Comparison of ENCODE assay signal across 21 mouse cellular contexts in genomic region chr1:14513662-14514061, GRCm38 (mm10).
DNase-seq lines count a peak whose midpoint lies in the region; ATAC-seq and TF ChIP-seq lines count a peak whose summit lies in the region.
"Had no signal": no experiment of that assay in that cellular context is flagged by ENCODE, and none has a peak within 500 bp of the region (broad histone marks: within the 10 kb centered on the region; RNA-seq: fewer than 3 reads in every experiment).

No protein-coding gene starts in this region.

- H3K9ac ChIP-seq in hindbrain, postnatal 0 days (replicated peaks; ENCODE audit: low read length) = no peak overlapping the region
- no peak overlapping the region for H3K9ac ChIP-seq in hindbrain, embryonic 12.5 days
- H3K9ac ChIP-seq: hindbrain, embryonic 15.5 days; liver, embryonic 15.5 days; midbrain, embryonic 12.5 days; neural tube, embryonic 12.5 days had no signal

- TF ChIP-seq CTCF in hindbrain, postnatal 0 days (IDR thresholded peaks at IDR 0.05; ENCODE audit: low read depth) = no peak

- H3K4me3 ChIP-seq in hindbrain, postnatal 0 days (ENCODE audit: low read length) = no peak overlapping the region
- no peak overlapping the region for H3K4me3 ChIP-seq in hindbrain, embryonic 12.5 days
- H3K4me3 ChIP-seq: erythroblast, embryonic 14.5 days; hindbrain, embryonic 15.5 days; liver, embryonic 15.5 days; midbrain, embryonic 12.5 days; neural tube, embryonic 12.5 days had no signal

- H3K27me3 ChIP-seq in hindbrain, postnatal 0 days (ENCODE audit: insufficient read depth, low read length) = 0 out of 2 replicates have a peak, but pooled peaks cover under 1% of the 10 kb centered on the region
- peaks cover 8% of the 10 kb centered on the region for H3K27me3 ChIP-seq in hindbrain, embryonic 12.5 days
- H3K27me3 ChIP-seq: Patski had no signal

- no peaks in the 10 kb centered on the region for H3K9me3 ChIP-seq in hindbrain, postnatal 0 days (ENCODE audit: low read length)
- H3K9me3 ChIP-seq in hindbrain, embryonic 12.5 days (replicated peaks) = peaks cover 4% of the 10 kb centered on the region; the same call in 1 of the 2 replicates
- H3K9me3 ChIP-seq: hindbrain, embryonic 15.5 days; liver, embryonic 15.5 days; midbrain, embryonic 12.5 days; neural tube, embryonic 12.5 days had no signal

- intact Hi-C loops in left cerebral cortex, postnatal 10 days (cut with DNase I) = no loop called here

- no peak overlapping the region for H3K4me2 ChIP-seq in hindbrain, postnatal 0 days (ENCODE audit: low read depth, low read length)
- no peak overlapping the region for H3K4me2 ChIP-seq in hindbrain, embryonic 12.5 days (replicated peaks)
- H3K4me2 ChIP-seq: hindbrain, embryonic 15.5 days; liver, embryonic 15.5 days; midbrain, embryonic 12.5 days; neural tube, embryonic 12.5 days had no signal

- H3K4me1 ChIP-seq in hindbrain, postnatal 0 days (ENCODE audit: insufficient read depth, low read length) = no peaks in the 10 kb centered on the region
- H3K4me1 ChIP-seq in hindbrain, embryonic 12.5 days = no peaks in the 10 kb centered on the region
- H3K4me1 ChIP-seq: hindbrain, embryonic 15.5 days; liver, embryonic 15.5 days; midbrain, embryonic 12.5 days; neural tube, embryonic 12.5 days had no signal

- DNase-seq in hindbrain, postnatal 0 days (ENCODE audit: low spot score) = peak; percentile 71
- peak; percentile 4 for DNase-seq in ZHBTc4 (ENCODE audit: low read depth, low spot score)
- peak; percentile 34 for DNase-seq in embryo, embryonic 9.5 days (ENCODE audit: extremely low spot score)
- DNase-seq in thymus, adult 18-20 months = no peak
- DNase-seq in left cerebral cortex, postnatal 10 days (ENCODE audit: extremely low spot score in 1 of 2, low spot score in 2 of 2) = no peak
- DNase-seq in kidney, postnatal 14 days = no peak
- DNase-seq: B cell, adult 2 months; cerebellum, postnatal 25 days; gastrocnemius, postnatal 10 days; kidney, adult 11 months; lung, postnatal 14 days; thymus, postnatal 36 days had no signal

- no peak overlapping the region for H3K27ac ChIP-seq in hindbrain, postnatal 0 days
- H3K27ac ChIP-seq in hindbrain, embryonic 12.5 days = no peak overlapping the region
- H3K27ac ChIP-seq: hindbrain, embryonic 15.5 days; kidney, postnatal 0 days; liver, embryonic 15.5 days; midbrain, embryonic 12.5 days; neural tube, embryonic 12.5 days had no signal

- no peak for ATAC-seq in hindbrain, postnatal 0 days
- ATAC-seq in hindbrain, embryonic 12.5 days (ENCODE audit: low FRiP score) = no peak
- peak; percentile 52 for ATAC-seq in megakaryocyte progenitor cell, adult 5-6 weeks (replicated peaks; ENCODE audit: poor library complexity)
- ATAC-seq: Patski had no signal

- H3K36me3 ChIP-seq in hindbrain, postnatal 0 days (ENCODE audit: insufficient read depth, low read length) = no peaks in the 10 kb centered on the region
- H3K36me3 ChIP-seq in hindbrain, embryonic 12.5 days = no peaks in the 10 kb centered on the region
- H3K36me3 ChIP-seq: hindbrain, embryonic 15.5 days; liver, embryonic 15.5 days; midbrain, embryonic 12.5 days; neural tube, embryonic 12.5 days had no signal

Comparison
In these comparisons a context has a peak if more than half of its experiments do, and no peak if none do; other contexts are left out.
1. DNase-seq: peak in hindbrain, postnatal 0 days (single experiment), ZHBTc4 (single experiment) and embryo, embryonic 9.5 days (single experiment); none in thymus, adult 18-20 months (0 of 2), left cerebral cortex, postnatal 10 days (0 of 2) and kidney, postnatal 14 days (single experiment).